Mouse (Mus musculus) limb, embryonic 11.5 days (tissue): ENCODE results near the gene Pla2g4c. TPM values are rescaled to one million over a fixed set of nuclear protein-coding genes. Genes with fewer than 3 reads are reported as not detected.

Experiments
- ATAC-seq: fragments of 200-750 bp; cut with Nextera tagmentation; 2 replicates; pipeline ENCODE4 v1.8.0; 2017; ENCODE audit warnings: low read depth; ENCODE audit not compliant: insufficient number of reproducible peaks, low FRiP score, low TSS enrichment
- DNase-seq: peaks from one replicate; pipeline ENCODE4 v3.0.0-alpha.2; 2015; ENCODE audit warnings: low spot score
- H3K27ac ChIP-seq: fragments of 300-500 bp; sonication (generic); replicated peaks from 2 replicates; pipeline ENCODE4 v1.5.1; 2014; ENCODE audit warnings: low read depth, mild to moderate bottlenecking, low read length
- H3K27me3 ChIP-seq: fragments of 300-500 bp; sonication (generic); 2 replicates; pipeline ENCODE4 v1.6.1; 2014; ENCODE audit warnings: mild to moderate bottlenecking, low read length, mixed read lengths; ENCODE audit not compliant: control insufficient read depth, insufficient read depth
- H3K36me3 ChIP-seq: fragments of 300-500 bp; sonication (generic); 2 replicates; pipeline ENCODE4 v1.6.1; 2014; ENCODE audit warnings: mild to moderate bottlenecking, low read length, moderate library complexity, mixed read lengths; ENCODE audit not compliant: control insufficient read depth, insufficient read depth
- H3K4me1 ChIP-seq: fragments of 300-500 bp; sonication (generic); 2 replicates; pipeline ENCODE4 v1.6.1; 2014; ENCODE audit warnings: low read length, mixed read lengths; ENCODE audit not compliant: control insufficient read depth, insufficient read depth
- H3K4me2 ChIP-seq: fragments of 300-500 bp; sonication (generic); 2 replicates; pipeline ENCODE4 v1.6.1; 2014; ENCODE audit warnings: low read depth, mild to moderate bottlenecking, moderate library complexity; ENCODE audit not compliant: severe bottlenecking
- H3K4me3 ChIP-seq: fragments of 300-500 bp; sonication (generic); 2 replicates; pipeline ENCODE4 v1.5.1; 2014; ENCODE audit warnings: low read depth, low read length
- H3K9ac ChIP-seq: fragments of 300-500 bp; sonication (generic); 2 replicates; pipeline ENCODE4 v1.6.1; 2014; ENCODE audit warnings: mild to moderate bottlenecking, low read length
- H3K9me3 ChIP-seq: fragments of 300-500 bp; sonication (generic); 2 replicates; pipeline ENCODE4 v1.6.1; 2016; ENCODE audit warnings: low read length; ENCODE audit not compliant: control insufficient read depth
- WGBS: fragments of 180-500 bp; shearing (Covaris S2); extraction: QIAGEN DNeasy Blood & Tissue Kit; methylation state at CpG from one replicate; pipeline ENCODE4 v1.1.7; 2014; 5-methylcytosine and 5-hydroxymethylcytosine counted together
- polyA plus RNA-seq: library from polyadenylated mRNA; unstranded; fragments of >200 nt; fragmentation: Nextera tagmentation; extraction: Ambion mirVana; gene quantifications from 2 replicates; pipeline ENCODE4 v1.2.1, GENCODE M21; 2014

Gene Pla2g4c
- polyA plus RNA-seq, 1 experiment from 2014 or later, result 1.9 TPM

DNA sequence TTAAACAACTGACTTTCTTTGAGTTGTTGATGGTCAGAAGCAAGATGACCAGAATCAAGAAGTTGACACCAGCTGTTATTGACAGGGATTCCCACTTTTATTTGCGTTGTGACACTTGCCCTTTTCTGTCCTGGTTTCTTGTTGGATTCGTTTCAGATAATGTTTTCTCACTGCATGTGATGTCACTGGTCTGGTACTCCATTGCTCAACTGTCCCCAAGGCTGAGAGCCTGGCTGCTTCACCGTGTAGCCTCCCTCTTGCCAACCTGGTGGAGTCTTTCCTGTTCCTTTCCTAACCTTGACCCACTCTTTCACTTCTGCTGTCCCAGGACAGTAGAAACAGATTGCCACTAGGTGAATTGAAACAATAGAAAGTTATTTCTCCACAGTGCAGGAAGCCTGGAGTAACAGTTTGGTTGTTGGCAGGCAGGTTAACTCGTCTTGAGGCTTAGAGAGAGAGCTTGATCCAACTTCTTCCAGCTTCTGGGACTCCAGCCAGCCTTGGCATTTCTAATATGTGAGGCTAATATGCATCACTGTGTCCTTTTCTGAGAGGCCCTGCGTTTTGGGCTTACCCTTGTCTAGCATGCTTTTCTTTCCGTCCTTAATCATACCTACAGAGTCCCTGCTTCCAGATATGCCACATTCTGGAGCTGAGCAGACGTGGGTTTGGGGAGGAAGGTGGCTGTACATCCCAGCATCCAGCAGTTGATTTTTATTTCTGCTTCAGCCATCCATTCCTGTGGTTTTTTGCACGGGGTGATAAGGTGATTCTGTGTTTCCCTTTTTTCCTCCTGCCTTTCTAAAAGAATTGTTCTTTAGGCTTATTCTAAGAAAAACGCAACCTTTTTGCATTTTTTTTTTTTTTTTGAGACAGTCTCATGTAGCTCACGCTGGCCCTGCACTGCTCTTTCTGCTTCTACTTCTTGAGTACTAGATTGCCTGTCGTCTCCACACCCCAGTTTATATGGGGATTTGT, 30.3 kb upstream of the Pla2g4c start:
- WGBS, result 91% methylated on average over 11 of the region's 11 CpGs
- no peak for ATAC-seq
- no peaks in the 10 kb centered on the region for H3K4me1 ChIP-seq

DNA sequence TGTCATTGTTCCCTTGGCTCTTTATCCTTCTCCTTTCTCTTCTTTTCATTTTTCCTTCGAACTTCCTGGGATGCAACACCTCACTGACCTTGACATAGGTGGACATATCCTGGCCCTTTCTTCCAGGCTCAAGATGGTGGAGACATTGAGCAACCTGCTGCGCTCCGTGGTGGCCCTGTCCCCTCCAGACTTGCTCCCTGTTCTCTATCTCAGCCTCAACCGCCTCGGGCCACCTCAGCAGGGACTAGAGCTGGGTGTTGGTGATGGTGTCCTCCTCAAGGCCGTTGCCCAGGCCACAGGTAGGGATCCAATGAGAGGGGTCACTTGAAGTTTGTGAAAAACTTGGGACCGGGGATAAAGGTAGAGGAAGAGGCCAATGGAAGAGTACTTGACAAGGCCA, 29.2 kb upstream of the Pla2g4c start:
- H3K4me1 ChIP-seq, result no peaks in the 10 kb centered on the region

More for the DNA sequence above, 30.3 kb upstream of the Pla2g4c start:
- Histone ChIP-seq H3K4me2 (no peak overlapping the region), H3K9me3 (no peaks in the 10 kb centered on the region), H3K36me3 (peaks cover 38% of the 10 kb centered on the region), H3K27ac (no peak overlapping the region), H3K9ac (no peak overlapping the region), H3K27me3 (no peaks in the 10 kb centered on the region), H3K4me3 (no peak overlapping the region)
- no peak for DNase-seq

DNA sequence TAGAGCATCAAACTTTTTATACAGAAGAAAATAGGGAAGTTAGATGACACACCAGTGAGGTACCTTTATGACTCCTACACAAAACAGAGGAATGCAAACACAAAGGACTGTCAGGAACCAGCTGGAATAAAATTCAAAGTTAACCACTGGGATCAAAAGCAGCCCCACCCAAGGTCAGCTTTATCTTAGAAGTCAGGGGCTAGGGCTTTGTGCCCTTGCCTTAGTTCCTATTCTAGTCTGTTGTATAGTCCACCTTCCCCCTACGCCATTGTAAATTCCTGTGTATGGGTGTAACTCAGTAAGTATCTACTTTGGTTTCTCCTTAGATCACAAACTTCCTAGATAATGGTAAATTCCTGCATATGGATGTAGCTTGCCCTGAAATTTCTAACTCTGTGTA, 26.8 kb upstream of the Pla2g4c start:
- ATAC-seq (no peak), DNase-seq (no peak)
- Histone ChIP-seq H3K9me3 (no peaks in the 10 kb centered on the region), H3K27me3 (no peaks in the 10 kb centered on the region), H3K4me3 (no peak overlapping the region), H3K4me2 (no peak overlapping the region), H3K27ac (no peak overlapping the region), H3K9ac (no peak overlapping the region), H3K36me3 (peaks cover 47% of the 10 kb centered on the region), H3K4me1 (no peaks in the 10 kb centered on the region)
- 90% methylated on average over 1 of the region's 1 CpGs for WGBS

More for the DNA sequence above, 29.2 kb upstream of the Pla2g4c start:
- no peaks in the 10 kb centered on the region for H3K9me3 ChIP-seq
- H3K27ac ChIP-seq, result no peak overlapping the region
- DNase-seq, result no peak
- H3K4me3 ChIP-seq, result no peak overlapping the region
- H3K27me3 ChIP-seq, result no peaks in the 10 kb centered on the region
- H3K36me3 ChIP-seq, result peaks cover 42% of the 10 kb centered on the region
- no peak overlapping the region for H3K9ac ChIP-seq
- no peak overlapping the region for H3K4me2 ChIP-seq
- 95% methylated on average over 7 of the region's 7 CpGs for WGBS
- no peak for ATAC-seq

DNA sequence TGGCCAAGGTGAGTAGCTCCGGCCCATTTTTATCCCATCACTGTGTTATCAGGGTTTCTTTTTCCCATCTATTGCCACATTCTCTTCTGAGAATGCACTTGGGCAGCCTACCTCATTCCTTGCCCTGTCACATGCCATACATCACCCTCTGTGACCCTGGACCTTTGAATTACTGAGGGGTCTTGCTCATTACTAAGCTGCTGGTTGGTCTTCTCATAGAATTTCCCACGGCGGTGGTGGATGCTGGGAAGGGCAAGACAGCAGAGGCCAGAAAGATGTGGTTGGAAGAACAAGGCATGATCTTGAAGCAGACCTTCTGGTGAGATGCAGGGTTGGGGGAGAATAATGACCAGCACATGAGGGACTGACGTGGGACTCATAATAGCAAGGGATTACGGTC, 25.6 kb upstream of the Pla2g4c start:
- H3K4me1 ChIP-seq, result no peaks in the 10 kb centered on the region
- 92% methylated on average over 5 of the region's 5 CpGs for WGBS
- no peaks in the 10 kb centered on the region for H3K27me3 ChIP-seq
- H3K4me2 ChIP-seq, result no peak overlapping the region
- H3K9me3 ChIP-seq, result no peaks in the 10 kb centered on the region
- ATAC-seq, result no peak
- H3K9ac ChIP-seq, result no peak overlapping the region
- no peak for DNase-seq
- H3K4me3 ChIP-seq, result no peak overlapping the region
- H3K27ac ChIP-seq, result no peak overlapping the region
- peaks cover 49% of the 10 kb centered on the region for H3K36me3 ChIP-seq

DNA sequence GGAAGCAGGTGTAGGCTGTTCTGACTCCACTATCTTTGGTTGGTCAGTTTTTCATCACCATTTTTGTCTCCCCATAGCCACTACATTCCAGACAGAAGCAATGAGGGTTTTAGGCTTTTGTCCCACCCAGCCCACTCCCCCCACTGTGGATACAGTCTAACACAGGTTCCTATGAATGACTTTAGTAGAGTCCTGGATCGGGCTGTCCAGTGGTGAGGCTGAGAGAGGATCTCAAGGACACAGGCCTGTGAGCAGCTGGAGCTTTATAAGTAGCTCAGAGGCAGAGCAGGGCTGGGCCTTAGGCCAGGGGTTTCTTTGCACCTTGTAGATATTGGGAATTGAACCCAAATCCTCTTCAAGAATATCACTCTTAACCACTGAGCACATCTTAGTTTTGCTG, 22.8 kb upstream of the Pla2g4c start:
- no peak overlapping the region for H3K4me2 ChIP-seq
- H3K4me1 ChIP-seq, result no peaks in the 10 kb centered on the region
- H3K9me3 ChIP-seq, result no peaks in the 10 kb centered on the region
- no peak overlapping the region for H3K27ac ChIP-seq
- H3K36me3 ChIP-seq, result peaks cover 51% of the 10 kb centered on the region
- H3K27me3 ChIP-seq, result no peaks in the 10 kb centered on the region
- ATAC-seq (no peak), DNase-seq (no peak)
- 88% methylated on average over 1 of the region's 1 CpGs for WGBS
- no peak overlapping the region for H3K9ac ChIP-seq
- no peak overlapping the region for H3K4me3 ChIP-seq

DNA sequence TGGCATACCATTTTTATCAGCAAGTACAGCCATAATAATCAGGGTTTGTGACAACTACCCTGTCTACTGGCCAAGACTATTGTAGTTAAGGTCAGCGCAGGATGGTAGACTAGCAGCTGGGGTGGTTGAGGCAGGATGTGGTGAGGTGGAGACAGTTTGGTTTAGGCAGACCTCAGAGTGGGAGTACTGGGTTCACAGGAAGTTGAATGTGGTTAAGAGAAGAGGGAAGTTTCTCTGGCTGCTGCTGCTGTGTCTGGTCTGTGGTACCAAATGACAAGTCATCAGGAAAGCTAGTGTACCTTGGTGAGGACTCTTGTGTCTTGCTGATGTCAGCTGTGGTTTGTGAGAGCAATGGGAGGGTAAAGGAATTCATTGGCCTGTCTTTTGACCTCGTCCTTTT, 21.7 kb upstream of the Pla2g4c start:
- DNase-seq (no peak), ATAC-seq (no peak)
- no peaks in the 10 kb centered on the region for H3K27me3 ChIP-seq
- H3K27ac ChIP-seq, result no peak overlapping the region
- no peak overlapping the region for H3K4me2 ChIP-seq
- H3K9ac ChIP-seq, result no peak overlapping the region
- H3K9me3 ChIP-seq, result no peaks in the 10 kb centered on the region
- no peaks in the 10 kb centered on the region for H3K4me1 ChIP-seq
- 86% methylated on average over 2 of the region's 2 CpGs for WGBS
- no peak overlapping the region for H3K4me3 ChIP-seq
- peaks cover 53% of the 10 kb centered on the region for H3K36me3 ChIP-seq

DNA sequence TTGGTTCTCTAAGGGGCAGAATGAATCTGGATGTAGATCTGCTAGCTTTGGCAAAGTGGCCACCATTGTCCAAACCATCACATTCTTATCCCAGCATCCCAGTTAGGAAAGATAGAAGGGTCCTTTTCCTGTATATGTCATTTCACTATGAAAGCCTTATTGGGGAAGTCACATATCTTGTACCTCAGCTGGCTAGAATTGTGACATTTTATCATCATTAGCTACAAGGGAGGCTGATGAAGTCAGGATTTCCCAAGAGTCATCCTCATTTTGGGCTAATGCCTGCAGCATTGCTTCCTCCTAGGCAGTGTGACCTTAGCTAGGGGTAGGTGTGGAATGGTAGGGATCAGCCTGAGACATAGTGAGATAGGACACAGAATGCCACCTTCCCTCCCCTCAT, 21.1 kb upstream of the Pla2g4c start:
- Histone ChIP-seq H3K4me3 (no peak overlapping the region), H3K4me2 (no peak overlapping the region), H3K4me1 (no peaks in the 10 kb centered on the region), H3K27me3 (no peaks in the 10 kb centered on the region), H3K27ac (no peak overlapping the region), H3K9me3 (no peaks in the 10 kb centered on the region), H3K9ac (no peak overlapping the region), H3K36me3 (peaks cover 56% of the 10 kb centered on the region)
- DNase-seq, result no peak
- ATAC-seq, result no peak

DNA sequence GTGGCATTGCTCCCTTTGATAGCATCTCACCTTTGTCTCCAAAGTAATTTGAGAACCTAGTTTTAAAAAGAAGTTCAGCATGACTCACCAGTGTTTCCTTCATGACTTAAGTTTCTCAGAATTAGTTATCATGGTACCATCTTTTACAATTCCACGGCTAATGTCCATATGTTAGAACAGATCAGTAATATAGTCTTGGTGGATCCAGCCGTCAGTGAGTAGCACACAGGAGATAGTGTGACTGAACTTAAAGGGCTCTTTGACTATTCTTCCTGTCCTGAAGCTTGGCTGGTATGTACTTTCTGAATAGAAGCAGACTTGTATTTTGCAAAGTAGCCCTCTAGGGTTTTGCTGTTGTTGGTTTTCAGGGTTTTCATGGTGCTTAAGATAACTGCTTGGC, 15.0 kb upstream of the Pla2g4c start:
- no peak overlapping the region for H3K4me3 ChIP-seq
- no peaks in the 10 kb centered on the region; the same call in 1 of the 2 replicates for H3K9me3 ChIP-seq
- no peak overlapping the region for H3K9ac ChIP-seq
- no peak for ATAC-seq
- H3K27ac ChIP-seq, result no peak overlapping the region
- no peaks in the 10 kb centered on the region for H3K27me3 ChIP-seq
- peaks cover 48% of the 10 kb centered on the region for H3K36me3 ChIP-seq
- WGBS, result 91% methylated on average over 2 of the region's 2 CpGs
- H3K4me1 ChIP-seq, result no peaks in the 10 kb centered on the region
- no peak overlapping the region for H3K4me2 ChIP-seq
- DNase-seq, result no peak
